Mouse (Mus musculus) bone marrow macrophage, adult 2 months (primary cell): ENCODE measurements around the gene Zfp618.

Source experiments
- CTCF ChIP-seq: IDR thresholded peaks from 2 replicates; pipeline ENCODE4 v1.5.1; 2012; ENCODE audit warnings: low read depth, mild to moderate bottlenecking, low read length, moderate library complexity
- POLR2A ChIP-seq: IDR thresholded peaks from 2 replicates; pipeline ENCODE4 v1.6.1; 2012; ENCODE audit warnings: mild to moderate bottlenecking, low read depth, low read length, borderline replicate concordance

GRCm38 (mm10) chr4:63050319-63050676, 84.9 kb downstream of the Zfp618 start:
- TF ChIP-seq CTCF (no peak), POLR2A (no peak)
